Mouse (Mus musculus): ENCODE measurements around the gene Chd6. TPM values are rescaled to one million over a fixed set of nuclear protein-coding genes. Genes with fewer than 3 reads are reported as not detected.

Chd6 gene
- polyA plus RNA-seq, 1 experiment from 2014 or later: 13.2 TPM

- peak; percentile 56 for ATAC-seq (ENCODE audit: low FRiP score, low TSS enrichment)
- under 1% methylated on average over 55 of the region's 77 CpGs for WGBS
- no peak for TF ChIP-seq CTCF (IDR thresholded peaks at IDR 0.05; ENCODE audit: low read depth)
- TF ChIP-seq EP300 (optimal IDR thresholded peaks at IDR 0.05): no peak
Observed at GRCm38 (mm10) chr2:161108085-161108927, 569 bp downstream of the Chd6 start.

GRCm38 (mm10) chr2:161107236-161107635 is 1.6 kb downstream of the Chd6 start:
- no peak overlapping the region for H3K4me3 ChIP-seq (ENCODE audit: low read depth, low read length)
- H3K27me3 ChIP-seq (ENCODE audit: control insufficient read depth, insufficient read depth, low read length): no peaks in the 10 kb centered on the region
- no peaks in the 10 kb centered on the region for H3K4me1 ChIP-seq (replicated peaks; ENCODE audit: control insufficient read depth, insufficient read depth)
- no peak overlapping the region for H3K27ac ChIP-seq (replicated peaks)
- no peak for DNase-seq (ENCODE audit: low spot score)
- no peak for ATAC-seq (ENCODE audit: low FRiP score, low TSS enrichment)
- H3K9ac ChIP-seq (ENCODE audit: low read length): no peak overlapping the region
- H3K4me2 ChIP-seq (replicated peaks; ENCODE audit: low read depth): peak overlapping the region; percentile 74
- no peaks in the 10 kb centered on the region for H3K36me3 ChIP-seq (ENCODE audit: control insufficient read depth, insufficient read depth, low read length)
- no peak for TF ChIP-seq CTCF (IDR thresholded peaks at IDR 0.05; ENCODE audit: low read depth)
- no peak for TF ChIP-seq EP300 (optimal IDR thresholded peaks at IDR 0.05)
- no peaks in the 10 kb centered on the region for H3K9me3 ChIP-seq (ENCODE audit: control insufficient read depth, low read length)
- WGBS: 69% methylated on average over 2 of the region's 2 CpGs

More at GRCm38 (mm10) chr2:161108085-161108927, 569 bp downstream of the Chd6 start:
- Histone ChIP-seq H3K9me3 (ENCODE audit: control insufficient read depth, low read length) (no peaks in the 10 kb centered on the region), H3K4me2 (replicated peaks; ENCODE audit: low read depth) (peak overlapping the region; percentile 74), H3K27ac (replicated peaks) (peak overlapping the region; percentile 98), H3K4me3 (ENCODE audit: low read depth, low read length) (peak overlapping the region; percentile 95), H3K27me3 (ENCODE audit: control insufficient read depth, insufficient read depth, low read length) (no peaks in the 10 kb centered on the region), H3K9ac (ENCODE audit: low read length) (peak overlapping the region; percentile 97), H3K4me1 (replicated peaks; ENCODE audit: control insufficient read depth, insufficient read depth) (no peaks in the 10 kb centered on the region), H3K36me3 (ENCODE audit: control insufficient read depth, insufficient read depth, low read length) (no peaks in the 10 kb centered on the region)
- DNase-seq (ENCODE audit: low spot score): peak; percentile 42

GRCm38 (mm10) chr2:161103769-161104168 is 5.1 kb downstream of the Chd6 start:
- TF ChIP-seq CTCF (IDR thresholded peaks at IDR 0.05; ENCODE audit: low read depth): no peak
- TF ChIP-seq EP300 (optimal IDR thresholded peaks at IDR 0.05): no peak
- no peak overlapping the region for H3K4me2 ChIP-seq (replicated peaks; ENCODE audit: low read depth)
- 54% methylated on average over 5 of the region's 5 CpGs for WGBS

DNA sequence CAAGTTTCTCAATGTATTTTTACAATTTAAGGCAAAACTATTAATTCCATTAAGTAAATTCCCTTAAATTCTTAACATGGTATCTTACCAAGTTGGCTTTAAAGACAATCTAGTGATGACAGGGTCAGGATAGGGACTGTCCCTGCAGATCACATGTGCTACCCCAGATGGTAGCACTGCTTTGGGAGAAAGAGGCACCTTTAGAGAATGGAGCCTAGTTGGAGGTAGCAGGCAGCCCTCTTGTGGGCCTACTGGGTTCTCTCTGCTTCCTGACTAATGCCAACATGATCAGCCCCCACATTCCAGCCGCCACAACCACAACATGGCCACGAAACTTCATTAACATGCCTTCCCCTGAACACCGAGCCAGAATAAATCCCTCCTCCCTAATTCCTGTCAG is 6.8 kb downstream of the Chd6 start:
- H3K9me3 ChIP-seq (ENCODE audit: control insufficient read depth, low read length): no peaks in the 10 kb centered on the region
- no peaks in the 10 kb centered on the region for H3K4me1 ChIP-seq (replicated peaks; ENCODE audit: control insufficient read depth, insufficient read depth)
- H3K4me2 ChIP-seq (replicated peaks; ENCODE audit: low read depth): no peak overlapping the region
- H3K4me3 ChIP-seq (ENCODE audit: low read depth, low read length): no peak overlapping the region
- no peak overlapping the region for H3K27ac ChIP-seq (replicated peaks)
- DNase-seq (ENCODE audit: low spot score) (no peak), ATAC-seq (ENCODE audit: low FRiP score, low TSS enrichment) (no peak)
- no peak overlapping the region for H3K9ac ChIP-seq (ENCODE audit: low read length)
- 55% methylated on average over 3 of the region's 3 CpGs for WGBS
- TF ChIP-seq EP300 (optimal IDR thresholded peaks at IDR 0.05) (no peak), CTCF (IDR thresholded peaks at IDR 0.05; ENCODE audit: low read depth) (no peak)
- no peaks in the 10 kb centered on the region for H3K36me3 ChIP-seq (ENCODE audit: control insufficient read depth, insufficient read depth, low read length)
- no peaks in the 10 kb centered on the region for H3K27me3 ChIP-seq (ENCODE audit: control insufficient read depth, insufficient read depth, low read length)

More at GRCm38 (mm10) chr2:161103769-161104168, 5.1 kb downstream of the Chd6 start:
- Histone ChIP-seq H3K27me3 (ENCODE audit: control insufficient read depth, insufficient read depth, low read length) (no peaks in the 10 kb centered on the region), H3K9me3 (ENCODE audit: control insufficient read depth, low read length) (no peaks in the 10 kb centered on the region), H3K4me3 (ENCODE audit: low read depth, low read length) (no peak overlapping the region), H3K27ac (replicated peaks) (no peak overlapping the region), H3K4me1 (replicated peaks; ENCODE audit: control insufficient read depth, insufficient read depth) (no peaks in the 10 kb centered on the region), H3K9ac (ENCODE audit: low read length) (no peak overlapping the region), H3K36me3 (ENCODE audit: control insufficient read depth, insufficient read depth, low read length) (no peaks in the 10 kb centered on the region)
- no peak for DNase-seq (ENCODE audit: low spot score)
- no peak for ATAC-seq (ENCODE audit: low FRiP score, low TSS enrichment)

GRCm38 (mm10) chr2:161097746-161098145 is 11.1 kb downstream of the Chd6 start:
- Histone ChIP-seq H3K27ac (replicated peaks) (no peak overlapping the region), H3K4me2 (replicated peaks; ENCODE audit: low read depth) (no peak overlapping the region), H3K9me3 (ENCODE audit: control insufficient read depth, low read length) (no peaks in the 10 kb centered on the region), H3K9ac (ENCODE audit: low read length) (no peak overlapping the region), H3K27me3 (ENCODE audit: control insufficient read depth, insufficient read depth, low read length) (no peaks in the 10 kb centered on the region), H3K4me1 (replicated peaks; ENCODE audit: control insufficient read depth, insufficient read depth) (no peaks in the 10 kb centered on the region), H3K36me3 (ENCODE audit: control insufficient read depth, insufficient read depth, low read length) (no peaks in the 10 kb centered on the region), H3K4me3 (ENCODE audit: low read depth, low read length) (no peak overlapping the region)
- ATAC-seq (ENCODE audit: low FRiP score, low TSS enrichment): no peak
- TF ChIP-seq EP300 (optimal IDR thresholded peaks at IDR 0.05): no peak
- no peak for TF ChIP-seq CTCF (IDR thresholded peaks at IDR 0.05; ENCODE audit: low read depth)
- no peak for DNase-seq (ENCODE audit: low spot score)
- WGBS: 86% methylated on average over 5 of the region's 5 CpGs

DNA sequence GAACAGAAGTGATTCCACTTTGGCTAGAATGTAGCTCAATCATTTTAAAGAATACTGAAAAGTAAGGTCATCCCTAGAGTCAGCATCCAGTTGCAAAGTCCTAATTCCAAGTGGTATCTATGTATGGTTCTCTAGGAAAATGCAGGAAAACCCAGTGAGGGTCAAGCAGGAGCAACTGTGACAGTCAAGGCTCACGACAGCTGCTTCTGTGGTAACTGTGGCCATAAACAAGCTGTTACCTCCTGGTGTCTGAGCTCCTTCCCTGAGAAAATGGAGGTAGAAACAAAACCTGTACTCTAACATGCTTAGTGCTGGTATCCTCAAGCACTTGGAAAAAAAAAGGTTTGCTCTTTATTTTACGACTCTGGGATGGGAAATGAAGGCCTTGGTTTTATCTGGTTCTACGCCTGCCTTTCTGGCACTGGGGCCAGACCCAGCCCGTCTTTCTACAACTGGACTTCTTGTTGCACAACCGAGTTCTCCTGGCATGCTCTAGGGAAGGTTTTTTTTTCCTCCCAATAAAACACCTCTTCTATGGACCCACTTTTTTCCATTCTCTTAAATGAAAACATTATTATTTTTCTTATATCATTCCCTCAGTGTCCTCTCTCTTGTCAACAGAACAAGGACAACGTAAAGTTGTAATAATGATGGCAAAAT is 18.0 kb downstream of the Chd6 start:
- Histone ChIP-seq H3K4me3 (ENCODE audit: low read depth, low read length) (no peak overlapping the region), H3K4me2 (replicated peaks; ENCODE audit: low read depth) (no peak overlapping the region), H3K27me3 (ENCODE audit: control insufficient read depth, insufficient read depth, low read length) (no peaks in the 10 kb centered on the region), H3K36me3 (ENCODE audit: control insufficient read depth, insufficient read depth, low read length) (no peaks in the 10 kb centered on the region), H3K9ac (ENCODE audit: low read length) (no peak overlapping the region), H3K27ac (replicated peaks) (no peak overlapping the region), H3K9me3 (ENCODE audit: control insufficient read depth, low read length) (no peaks in the 10 kb centered on the region), H3K4me1 (replicated peaks; ENCODE audit: control insufficient read depth, insufficient read depth) (no peaks in the 10 kb centered on the region)
- ATAC-seq (ENCODE audit: low FRiP score, low TSS enrichment) (no peak), DNase-seq (ENCODE audit: low spot score) (no peak)
- WGBS: 81% methylated on average over 6 of the region's 6 CpGs
- no peak for TF ChIP-seq EP300 (optimal IDR thresholded peaks at IDR 0.05)
- no peak for TF ChIP-seq CTCF (IDR thresholded peaks at IDR 0.05; ENCODE audit: low read depth)
